Mouse (Mus musculus) splenic B cell, adult 2 months (primary cell): Measurements from ENCODE around the gene Slc37a1.
A peak's percentile ranks its signal among the peaks of the same experiment; 100 is the strongest.

Experiments used
- DNase-seq: peaks from one replicate; pipeline ENCODE4 v3.0.0-alpha.2; 2011; ENCODE audit warnings: low read depth, low spot score
- H3K27me3 ChIP-seq: 2 replicates; pipeline ENCODE4 v1.6.1; 2012; ENCODE audit warnings: mild to moderate bottlenecking, low read length, moderate library complexity, mixed read lengths; ENCODE audit not compliant: control insufficient read depth, poor library complexity, insufficient read depth, severe bottlenecking
- H3K36me3 ChIP-seq: 2 replicates; pipeline ENCODE4 v1.6.1; 2012; ENCODE audit warnings: mild to moderate bottlenecking, low read length, moderate library complexity, mixed read lengths; ENCODE audit not compliant: control insufficient read depth, poor library complexity, insufficient read depth, severe bottlenecking

Gene Slc37a1

GRCm38 (mm10) chr17:31295215-31295891, 8.8 kb downstream of the Slc37a1 start:
- Histone ChIP-seq H3K27me3 (no peaks in the 10 kb centered on the region), H3K36me3 (no peaks in the 10 kb centered on the region)
- DNase-seq: peak; percentile 90

DNA sequence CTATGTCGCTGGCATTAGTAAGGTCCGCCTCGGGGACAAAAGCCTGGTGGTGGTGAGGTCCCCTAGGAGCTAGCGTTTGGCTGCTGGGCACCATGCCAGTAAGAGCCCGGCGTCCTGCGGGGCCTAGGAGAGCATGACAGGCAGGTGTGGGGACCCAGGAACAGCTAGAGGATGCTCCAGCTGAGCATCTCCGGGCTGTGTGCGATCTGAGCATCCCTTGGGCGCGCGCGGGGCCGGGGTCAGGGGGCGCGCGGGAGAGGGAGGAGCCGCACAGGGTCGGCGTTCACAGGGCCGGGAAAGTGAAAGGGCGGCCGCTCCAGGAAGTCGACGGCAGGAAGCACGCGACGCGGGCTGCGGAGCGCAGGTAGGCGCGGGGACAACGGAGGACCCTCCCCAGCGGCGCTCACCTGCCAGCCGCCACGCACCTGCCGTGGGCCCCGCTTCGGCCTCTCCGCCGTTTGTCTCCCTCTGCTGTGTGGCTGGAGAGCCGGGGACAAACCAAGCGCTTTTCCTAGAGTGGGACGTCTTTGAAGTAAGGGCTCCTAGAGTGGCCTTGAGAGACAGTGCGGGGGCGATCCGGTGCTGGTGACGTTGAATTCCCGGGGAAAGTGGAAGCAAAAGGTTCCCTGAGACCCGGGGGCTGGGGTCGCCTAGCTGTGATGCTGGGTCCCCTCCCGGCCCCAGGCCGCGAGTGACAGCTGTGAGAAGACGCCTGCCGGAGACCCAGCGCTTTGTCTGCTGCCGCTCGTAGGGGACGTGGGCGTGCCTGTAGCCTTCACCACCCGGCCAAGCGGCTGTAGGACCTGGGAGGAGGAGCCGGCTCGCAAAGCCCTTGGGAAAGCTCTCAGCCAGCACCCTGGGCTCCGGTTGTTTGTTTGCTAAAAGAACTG, 9.5 kb downstream of the Slc37a1 start:
- Histone ChIP-seq H3K27me3 (no peaks in the 10 kb centered on the region), H3K36me3 (no peaks in the 10 kb centered on the region)
- peak; percentile 74 for DNase-seq

GRCm38 (mm10) chr17:31297521-31297939, 10.9 kb downstream of the Slc37a1 start:
- no peaks in the 10 kb centered on the region for H3K27me3 ChIP-seq
- H3K36me3 ChIP-seq: no peaks in the 10 kb centered on the region; the same call in 1 of the 2 replicates
- DNase-seq: no peak

- no peak for DNase-seq
- H3K27me3 ChIP-seq: no peaks in the 10 kb centered on the region
- H3K36me3 ChIP-seq: no peaks in the 10 kb centered on the region; the same call in none of the 2 replicates
Measured at GRCm38 (mm10) chr17:31298419-31299209, 12.0 kb downstream of the Slc37a1 start.

DNA sequence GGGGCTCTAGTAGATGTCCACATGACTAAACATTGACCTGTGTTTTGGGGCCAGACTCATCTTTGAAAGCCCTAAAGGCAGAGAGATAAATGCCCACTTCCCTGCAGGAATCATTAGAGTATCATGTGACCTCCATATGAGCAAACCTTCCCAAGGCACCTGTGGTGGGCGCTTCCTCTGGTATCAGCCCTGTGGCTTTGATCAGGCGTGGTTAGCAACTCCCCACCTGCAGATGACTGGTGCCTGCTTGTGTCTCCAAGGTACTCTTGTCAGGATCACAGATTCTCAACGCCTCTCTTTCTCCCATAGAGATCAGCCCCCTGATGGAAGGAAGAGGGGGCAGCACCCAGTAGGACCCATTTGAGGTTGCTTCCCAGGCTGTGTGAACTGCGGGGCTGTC, 13.4 kb downstream of the Slc37a1 start:
- Histone ChIP-seq H3K36me3 (peaks cover 3% of the 10 kb centered on the region), H3K27me3 (no peaks in the 10 kb centered on the region)
- no peak for DNase-seq

DNA sequence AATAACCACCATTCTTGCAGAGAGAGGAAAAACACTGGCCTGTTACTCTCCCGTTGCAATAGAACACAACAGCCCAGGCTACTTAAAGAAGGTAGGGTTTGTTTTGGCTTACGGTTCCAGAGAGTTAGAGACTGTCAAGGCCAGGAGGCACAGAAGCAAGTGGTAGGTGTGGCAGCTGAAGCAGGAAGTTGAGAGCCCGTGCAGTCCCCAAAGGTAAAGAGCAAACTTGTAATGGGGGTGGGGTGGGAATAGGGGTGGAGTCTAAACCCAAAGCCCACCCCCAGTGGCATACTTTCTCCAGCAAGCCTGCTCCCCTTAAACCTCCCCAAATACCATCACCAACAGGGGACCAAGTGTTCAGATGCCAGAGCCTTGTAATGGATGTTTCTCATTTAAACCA, 14.1 kb downstream of the Slc37a1 start:
- peaks cover 3% of the 10 kb centered on the region for H3K36me3 ChIP-seq
- no peak for DNase-seq

DNA sequence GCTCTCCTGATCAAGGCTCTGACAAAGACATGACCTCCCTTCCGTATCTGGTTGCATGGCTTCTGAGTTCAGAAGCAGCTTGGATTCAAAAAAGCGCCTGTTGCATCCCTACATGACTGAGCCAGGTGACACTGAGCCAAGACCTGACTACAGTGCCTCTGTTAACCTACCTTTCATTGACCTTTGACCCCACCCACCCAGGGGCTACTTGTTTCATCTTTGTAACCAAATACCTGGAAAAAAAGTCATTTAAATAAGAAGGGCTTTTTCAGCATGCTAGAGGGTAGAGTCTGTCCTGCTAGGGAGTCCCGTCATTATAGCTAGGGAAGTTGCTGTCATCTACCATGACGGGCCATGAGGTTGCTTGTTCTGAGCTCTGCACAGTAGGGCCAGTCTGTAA, 16.8 kb downstream of the Slc37a1 start:
- H3K27me3 ChIP-seq: no peaks in the 10 kb centered on the region
- peaks cover 5% of the 10 kb centered on the region for H3K36me3 ChIP-seq
- no peak for DNase-seq

More for the DNA sequence above, 14.1 kb downstream of the Slc37a1 start:
- no peaks in the 10 kb centered on the region for H3K27me3 ChIP-seq

- no peak for DNase-seq
- Histone ChIP-seq H3K27me3 (no peaks in the 10 kb centered on the region), H3K36me3 (peaks cover 5% of the 10 kb centered on the region)
Measured at GRCm38 (mm10) chr17:31304895-31305775, 18.5 kb downstream of the Slc37a1 start.

DNA sequence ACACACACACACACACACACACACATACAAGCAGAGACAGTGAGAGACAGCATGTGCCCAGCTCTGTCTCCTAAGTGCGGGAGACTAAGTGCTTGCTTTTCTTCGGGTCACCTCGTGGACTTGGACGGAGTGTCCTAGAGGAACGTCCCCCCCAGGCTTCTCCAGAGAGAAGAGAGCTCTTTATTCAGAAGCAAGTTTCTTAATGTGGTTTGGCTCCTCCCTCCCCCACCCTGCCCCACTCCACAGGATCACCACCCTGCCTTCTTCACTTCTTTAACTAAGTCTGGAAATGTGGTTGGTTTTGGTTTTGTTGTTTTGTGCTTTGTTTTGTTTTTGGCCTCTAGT, 19.2 kb downstream of the Slc37a1 start:
- Histone ChIP-seq H3K36me3 (peaks cover 5% of the 10 kb centered on the region), H3K27me3 (no peaks in the 10 kb centered on the region)
- no peak for DNase-seq

DNA sequence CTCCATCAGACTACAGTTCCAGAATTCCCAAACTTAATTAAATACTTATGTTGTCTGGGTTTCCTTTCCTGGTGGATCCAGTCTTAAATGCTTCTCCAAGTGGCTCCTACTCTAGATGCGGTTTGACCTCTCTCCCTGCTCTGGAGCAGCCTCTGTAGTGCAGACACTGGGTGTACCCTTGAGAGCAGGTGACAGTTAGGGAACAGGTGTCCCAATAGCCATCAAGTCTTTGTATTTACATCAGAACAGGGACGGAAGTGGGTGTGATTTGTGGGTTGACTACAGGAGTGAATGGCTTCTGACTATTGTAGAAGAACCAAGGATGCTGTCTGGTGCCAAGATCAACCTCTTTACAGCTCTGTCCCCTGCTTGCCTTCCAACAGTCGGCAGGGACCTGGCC, 21.2 kb downstream of the Slc37a1 start:
- peaks cover 5% of the 10 kb centered on the region for H3K36me3 ChIP-seq
- no peak for DNase-seq
- no peaks in the 10 kb centered on the region for H3K27me3 ChIP-seq

GRCm38 (mm10) chr17:31308291-31308816, 21.8 kb downstream of the Slc37a1 start:
- Histone ChIP-seq H3K36me3 (peaks cover 5% of the 10 kb centered on the region), H3K27me3 (no peaks in the 10 kb centered on the region)
- no peak for DNase-seq

DNA sequence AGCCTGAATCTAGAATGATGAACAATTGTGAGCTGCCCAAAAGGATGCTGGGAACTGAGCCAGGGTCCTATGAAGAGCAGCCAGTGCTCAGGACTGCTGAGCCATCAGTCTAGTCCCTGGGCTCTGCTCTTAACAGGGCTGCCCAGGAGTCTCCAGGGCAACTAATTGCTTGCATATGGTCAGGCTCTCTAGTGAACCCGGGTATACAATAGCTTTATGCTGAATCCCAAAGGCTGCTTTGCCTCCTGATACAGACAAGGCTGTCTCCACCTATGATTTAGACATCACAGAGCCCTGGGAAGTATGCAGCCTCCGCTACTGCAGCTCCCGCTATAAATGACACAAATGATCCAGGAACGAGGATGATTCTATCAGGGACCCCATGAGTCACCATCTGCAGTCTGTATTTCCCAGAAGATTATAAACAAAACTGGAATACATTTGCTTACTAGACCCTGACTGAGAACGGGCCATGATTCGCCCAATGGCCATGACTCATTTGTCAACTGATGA, 22.7 kb downstream of the Slc37a1 start:
- no peak for DNase-seq
- Histone ChIP-seq H3K27me3 (no peaks in the 10 kb centered on the region), H3K36me3 (peaks cover 2% of the 10 kb centered on the region)

DNA sequence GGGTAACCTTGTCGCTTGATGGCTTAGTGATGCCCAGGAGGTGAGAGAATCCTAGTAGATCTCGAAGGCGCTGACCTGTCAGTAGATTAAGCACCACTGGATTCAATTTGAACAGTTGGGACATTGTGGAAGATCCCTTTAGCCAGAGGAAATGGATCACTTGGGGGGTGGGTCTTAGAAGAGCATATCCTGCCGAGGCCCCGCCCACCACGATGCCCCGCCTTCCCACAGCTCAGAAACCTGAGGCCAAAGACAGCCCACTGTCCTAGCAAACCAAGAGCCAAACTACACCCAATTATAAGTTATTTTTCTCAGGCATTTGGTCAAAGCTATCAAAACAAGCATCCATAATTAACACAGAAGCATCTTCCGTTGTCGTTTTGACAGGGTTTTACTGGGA, 24.5 kb downstream of the Slc37a1 start:
- Histone ChIP-seq H3K36me3 (peaks cover 2% of the 10 kb centered on the region; the same call in 1 of the 2 replicates), H3K27me3 (no peaks in the 10 kb centered on the region)
- no peak for DNase-seq

DNA sequence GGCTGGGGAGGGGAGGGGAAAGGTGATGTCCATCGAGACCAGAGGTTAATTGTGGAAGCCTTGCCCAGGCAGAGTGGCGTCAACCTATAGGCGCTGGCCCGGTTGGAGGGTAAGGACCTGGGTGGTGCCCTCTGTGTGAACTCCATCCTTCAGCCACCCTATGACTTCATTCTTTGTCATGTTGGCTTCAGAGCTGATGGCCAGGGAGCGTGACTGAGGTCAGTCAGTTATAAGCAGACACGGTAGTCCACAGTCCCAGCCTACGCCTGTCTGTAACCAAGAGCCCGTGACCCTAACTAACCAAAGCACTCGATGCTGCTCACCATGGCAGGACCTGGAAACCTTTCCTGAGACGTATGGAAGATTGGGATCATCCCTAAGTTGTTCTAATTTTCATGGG, 26.1 kb downstream of the Slc37a1 start:
- DNase-seq: no peak
- H3K36me3 ChIP-seq: peaks cover 4% of the 10 kb centered on the region; the same call in 1 of the 2 replicates

More for the DNA sequence above, 26.1 kb downstream of the Slc37a1 start:
- no peaks in the 10 kb centered on the region for H3K27me3 ChIP-seq
